Mouse (Mus musculus): ENCODE results near the gene Adpgk.

Gene Adpgk

GRCm38 (mm10) chr9:59290957-59291687, at the start of gene Adpgk:
Gene Adpgk (plus strand): TSS chr9:59291558.
- peak; percentile 98 to 99 for DNase-seq

DNA sequence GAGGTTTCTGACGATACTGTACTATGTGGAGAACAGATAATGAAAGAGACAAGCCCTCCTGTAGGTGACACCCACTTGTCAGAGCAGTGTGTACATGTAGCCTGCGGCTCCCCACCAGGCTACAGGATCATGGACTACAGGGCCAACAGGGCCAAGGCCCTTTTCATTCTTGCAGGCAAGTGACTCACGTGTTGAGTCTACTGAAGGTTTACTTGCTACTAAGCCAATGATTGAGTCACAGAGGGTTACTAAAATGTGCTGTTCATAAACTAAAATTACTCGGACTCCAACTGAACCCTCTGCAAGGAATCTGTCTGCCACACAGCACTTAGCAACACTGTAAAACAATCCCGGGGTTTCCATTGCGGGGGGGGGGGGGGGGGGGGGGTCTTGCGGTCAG, 46.2 kb upstream of the Adpgk start:
- DNase-seq, result no peak

- DNase-seq, result no peak
These were observed 44.8 kb upstream of the Adpgk start for GRCm38 (mm10) chr9:59246456-59247029.

DNA sequence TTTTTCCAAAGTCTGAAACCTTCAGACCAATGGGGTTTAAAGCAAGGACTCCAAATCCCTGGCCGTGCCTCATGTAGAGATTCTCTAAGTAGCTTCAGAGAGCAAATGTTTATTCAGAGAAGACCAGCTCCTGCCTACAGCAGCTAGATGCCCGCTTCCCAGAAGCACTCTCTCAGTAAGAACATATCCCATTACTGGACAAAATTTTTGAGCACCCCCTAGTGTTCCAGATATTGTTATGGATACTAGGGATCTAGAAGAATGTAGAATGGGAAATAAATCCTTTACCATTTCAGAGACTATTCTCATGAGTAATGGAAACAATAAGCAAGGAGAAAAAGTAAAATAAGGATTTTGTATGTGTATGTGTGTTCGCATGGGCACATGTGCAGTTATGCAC, 42.0 kb upstream of the Adpgk start:
- DNase-seq, result no peak

DNA sequence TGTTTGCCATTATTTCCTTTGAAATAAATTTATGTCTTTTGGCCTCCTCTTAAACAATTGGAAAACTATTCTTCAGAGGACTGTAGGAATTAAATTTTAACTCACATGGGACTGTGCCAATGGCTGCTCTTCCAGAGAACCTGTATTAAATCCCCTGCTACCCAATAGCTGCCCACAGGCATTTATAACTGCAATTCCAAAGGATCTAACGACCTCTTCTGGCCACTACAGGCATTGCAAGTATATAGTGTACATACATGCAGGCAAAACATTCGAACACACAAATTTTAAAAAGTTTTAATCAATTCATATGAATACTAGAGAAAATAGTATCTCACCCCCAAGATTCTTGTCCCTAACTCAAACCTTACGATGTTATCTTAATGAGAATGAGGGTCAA, 41.1 kb upstream of the Adpgk start:
- no peak for DNase-seq

- DNase-seq, result no peak
These were observed 36.5 kb upstream of the Adpgk start for GRCm38 (mm10) chr9:59254716-59255421.

- DNase-seq, result no peak
These were observed 31.4 kb upstream of the Adpgk start for GRCm38 (mm10) chr9:59259806-59260454.

DNA sequence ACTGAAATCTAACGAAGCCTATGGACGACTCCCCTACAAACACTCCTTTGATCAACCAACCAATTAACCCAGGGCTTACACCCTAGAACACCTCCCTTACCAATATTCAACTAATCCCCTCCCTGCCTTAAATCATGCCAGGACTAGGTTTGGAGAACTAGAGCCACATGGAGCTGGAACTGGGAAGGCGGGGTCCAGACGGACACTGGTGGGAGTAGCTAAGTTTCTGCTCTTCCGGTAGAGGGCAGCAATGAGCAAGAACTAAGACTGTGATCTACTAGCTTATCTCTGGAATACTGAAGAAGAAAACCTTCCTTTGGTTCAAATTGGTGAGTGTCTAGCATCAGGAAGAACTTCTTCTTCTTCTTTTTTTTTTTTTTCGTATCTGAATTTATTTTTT, 25.0 kb upstream of the Adpgk start:
- peak in 1 of 2 experiments; percentile 23 for DNase-seq

- DNase-seq, result peak; percentile 58 to 78
These were observed 21.6 kb upstream of the Adpgk start for GRCm38 (mm10) chr9:59269728-59270127.

- no peak for DNase-seq
These were observed 20.3 kb upstream of the Adpgk start for GRCm38 (mm10) chr9:59271081-59271480.

- peak; percentile 25 to 33 for DNase-seq
These were observed 19.6 kb upstream of the Adpgk start for GRCm38 (mm10) chr9:59271711-59272110.

DNA sequence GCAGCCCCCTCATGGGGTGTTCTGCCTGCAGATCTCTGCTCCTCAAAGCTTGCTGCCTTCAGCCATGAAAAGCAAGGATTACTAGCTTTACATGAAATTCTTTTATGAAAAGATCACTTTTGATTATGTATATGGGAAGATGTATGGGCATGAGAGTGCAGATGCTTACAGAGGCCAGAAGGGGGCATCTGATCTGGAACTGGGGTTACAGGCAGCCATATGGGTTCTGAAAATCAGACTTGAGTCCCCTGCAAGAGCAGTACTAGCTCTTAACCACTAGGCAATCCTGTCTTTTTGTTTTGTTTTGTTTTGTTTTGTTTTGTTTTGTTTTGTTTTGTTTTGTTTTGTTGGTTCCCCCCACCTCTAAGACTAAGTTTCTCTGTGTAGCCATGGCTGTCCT, 18.2 kb upstream of the Adpgk start:
- DNase-seq, result no peak

- DNase-seq, result no peak
These were observed 16.4 kb upstream of the Adpgk start for GRCm38 (mm10) chr9:59274846-59275455.

GRCm38 (mm10) chr9:59278199-59278598, 13.2 kb upstream of the Adpgk start:
- no peak for DNase-seq

DNA sequence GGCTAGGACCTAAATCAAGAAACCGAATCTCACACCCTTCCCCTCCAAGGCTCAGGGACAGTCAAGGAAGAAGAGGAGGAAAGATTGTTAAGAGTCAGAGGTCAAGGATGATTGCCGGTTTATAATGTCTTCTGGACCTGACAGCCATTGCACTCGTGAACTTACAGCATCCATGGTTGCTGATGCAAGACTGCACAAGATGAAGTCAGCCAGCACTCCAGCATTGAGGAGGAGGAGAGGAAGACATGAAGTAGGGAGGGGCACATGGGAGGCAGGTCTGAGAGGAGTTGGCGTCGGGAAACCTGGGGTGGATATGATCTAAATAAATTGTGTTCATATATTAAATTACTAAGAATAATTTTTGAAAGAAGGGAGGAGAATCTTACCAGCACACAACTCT, 12.7 kb upstream of the Adpgk start:
- DNase-seq, result no peak

GRCm38 (mm10) chr9:59280888-59281287, 10.5 kb upstream of the Adpgk start:
- DNase-seq, result no peak

- DNase-seq, result peak; percentile 88 to 92
These were observed 9.3 kb upstream of the Adpgk start for GRCm38 (mm10) chr9:59281871-59282682.

- no peak for DNase-seq
These were observed 8.7 kb upstream of the Adpgk start for GRCm38 (mm10) chr9:59282683-59282986.

DNA sequence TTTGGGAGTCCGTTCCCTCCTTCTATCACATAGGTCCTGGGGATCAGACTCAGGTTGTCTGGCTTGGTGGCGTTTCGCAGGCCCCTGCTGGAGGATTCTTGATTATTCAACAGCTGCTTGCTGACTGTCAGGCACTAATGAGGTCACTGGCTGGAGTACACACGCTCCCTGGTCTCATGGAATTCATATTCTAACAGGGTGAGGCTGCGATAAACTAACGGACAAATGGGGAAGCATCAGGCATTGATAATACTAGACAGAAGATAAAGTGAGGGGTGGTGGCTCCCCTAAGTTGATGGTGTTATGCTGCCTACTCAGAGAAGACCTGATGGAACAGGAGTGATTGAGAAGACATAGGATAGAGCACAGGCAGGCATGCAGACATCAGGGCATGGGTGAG, 5.7 kb upstream of the Adpgk start:
- no peak for DNase-seq

GRCm38 (mm10) chr9:59288058-59288457, 3.3 kb upstream of the Adpgk start:
- DNase-seq, result no peak

GRCm38 (mm10) chr9:59288685-59289410, 2.5 kb upstream of the Adpgk start:
- no peak for DNase-seq
